Mouse (Mus musculus): ENCODE data around the gene Uevld.
"Not testable (repeated sequence)": the region's sequence is repeated elsewhere in the genome, so short reads cannot be mapped to it uniquely, and the experiment has no call there.

Gene Uevld

GRCm38 (mm10) chr7:46957831-46958691 is at the start of gene Uevld:
Gene Uevld, minus strand, starts transcription at chr7:46958527.
- peak; percentile 76 to 86 for DNase-seq (ENCODE audit: low spot score in 2 of 2)

DNA sequence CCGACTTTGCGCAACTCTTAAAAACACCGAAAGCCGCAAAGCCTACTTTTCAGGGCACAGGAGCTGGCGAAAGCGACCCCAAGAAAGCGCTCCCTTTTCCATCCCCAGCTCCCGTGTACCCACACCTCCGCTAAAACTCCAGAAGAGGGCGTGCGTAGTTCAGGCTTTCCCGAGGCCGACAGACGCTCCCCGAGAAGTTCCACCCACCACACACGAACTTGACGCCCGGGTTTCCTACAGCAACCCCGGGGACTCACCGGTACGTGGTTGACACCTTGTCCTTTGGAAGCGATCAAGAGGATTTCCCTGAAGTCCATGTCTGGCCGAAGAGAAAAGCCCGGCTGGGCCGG is 49.5 kb upstream of the Uevld start:
- no peak for DNase-seq (ENCODE audit: low spot score in 2 of 2)

- DNase-seq (ENCODE audit: low spot score in 2 of 2) = peak in 1 of 2 experiments; percentile 10
These were observed 48.9 kb upstream of the Uevld start for GRCm38 (mm10) chr7:47007109-47007780.

- DNase-seq (ENCODE audit: low spot score in 2 of 2) = no peak
These were observed 45.2 kb upstream of the Uevld start for GRCm38 (mm10) chr7:47003411-47004115.

DNA sequence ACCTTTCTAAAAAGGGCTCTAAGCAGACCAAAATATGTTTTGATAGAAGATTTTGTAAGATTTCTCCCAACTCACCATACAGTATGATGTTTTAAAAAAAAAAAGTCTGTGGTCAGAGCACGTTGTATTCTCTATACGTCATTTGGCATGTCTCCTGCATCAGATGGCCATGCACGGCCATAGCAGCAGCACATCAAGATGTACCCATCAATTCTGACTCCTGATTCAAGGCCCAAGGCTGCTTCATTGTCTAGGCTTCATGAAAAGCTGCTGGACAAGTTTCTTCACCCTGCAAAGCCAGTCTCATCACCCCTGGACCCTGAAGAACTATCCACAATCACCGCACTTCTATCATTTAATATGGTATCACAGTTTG is 43.6 kb upstream of the Uevld start:
- DNase-seq (ENCODE audit: low spot score in 2 of 2) = no peak

- no peak for DNase-seq (ENCODE audit: low spot score in 2 of 2)
These were observed 43.0 kb upstream of the Uevld start for GRCm38 (mm10) chr7:47001125-47001899.

- DNase-seq (ENCODE audit: low spot score in 2 of 2) = no peak
These were observed 42.3 kb upstream of the Uevld start for GRCm38 (mm10) chr7:47000644-47000983.

- DNase-seq (ENCODE audit: low spot score in 2 of 2) = no peak
These were observed 41.8 kb upstream of the Uevld start for GRCm38 (mm10) chr7:46999983-47000643.

GRCm38 (mm10) chr7:46998942-46999341 is 40.6 kb upstream of the Uevld start:
- DNase-seq (ENCODE audit: low spot score in 2 of 2) = no peak

GRCm38 (mm10) chr7:46997644-46998395 is 39.5 kb upstream of the Uevld start:
- DNase-seq (ENCODE audit: low spot score in 2 of 2) = no peak

DNA sequence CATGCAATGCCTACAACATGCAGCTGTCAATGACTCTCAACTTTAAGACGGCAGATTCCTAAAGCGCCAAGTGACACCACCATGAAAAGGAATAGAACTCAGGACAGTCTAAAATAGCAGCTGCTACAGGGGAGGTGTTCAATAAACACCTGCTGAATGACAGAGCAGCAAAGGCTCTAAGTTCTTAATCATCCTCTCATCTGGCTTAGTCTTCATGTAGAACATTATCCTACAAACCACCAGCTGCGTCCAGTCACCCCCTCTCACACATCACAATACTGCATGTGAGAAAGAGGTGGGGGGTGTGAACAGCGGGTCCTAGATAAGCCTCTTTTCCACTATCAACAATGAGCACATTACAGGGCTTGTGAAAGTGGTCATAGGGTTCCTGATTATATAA is 38.7 kb upstream of the Uevld start:
- no peak for DNase-seq (ENCODE audit: low spot score in 2 of 2)

DNA sequence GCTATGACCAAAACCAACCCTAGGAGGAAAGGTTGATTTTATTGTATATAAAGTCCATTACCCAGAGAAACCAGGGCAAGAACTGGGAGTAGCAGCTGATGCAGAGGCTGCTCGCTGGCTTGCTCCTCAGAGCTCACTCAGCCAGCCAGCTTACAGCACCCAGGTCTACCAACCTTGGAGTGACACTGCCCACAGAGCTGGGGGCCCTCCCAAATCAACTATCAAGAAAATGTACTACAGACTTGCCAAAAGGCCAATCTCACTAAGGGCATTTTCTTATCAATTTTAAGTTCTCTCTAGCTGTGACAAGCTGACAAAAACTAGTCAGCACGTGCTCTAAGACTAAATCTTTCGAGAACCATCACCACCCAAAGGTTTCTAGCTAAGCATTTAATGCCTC is 37.2 kb upstream of the Uevld start:
- no peak for DNase-seq (ENCODE audit: low spot score in 2 of 2)

DNA sequence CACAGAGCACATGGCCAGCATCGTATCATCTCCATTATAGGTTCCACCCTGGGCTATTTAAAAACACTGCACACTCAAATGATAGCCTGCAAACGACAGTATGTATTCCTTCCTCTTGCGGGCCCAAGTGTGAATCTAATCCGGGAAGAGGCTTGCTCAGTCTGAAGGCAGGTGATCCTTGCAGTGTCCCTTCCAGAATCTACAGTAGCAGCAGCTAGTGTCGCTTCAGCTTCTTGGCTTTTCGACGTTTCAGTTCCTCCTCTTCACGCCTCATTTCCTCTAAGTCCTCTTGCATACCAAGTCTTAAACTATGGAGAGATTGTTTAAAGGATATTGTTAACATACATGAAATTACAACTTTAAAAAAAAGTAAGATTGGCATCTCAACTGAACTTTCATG is 34.8 kb upstream of the Uevld start:
- DNase-seq (ENCODE audit: low spot score in 2 of 2) = no peak

- DNase-seq (ENCODE audit: low spot score in 2 of 2) = not testable (repeated sequence)
These were observed 31.1 kb upstream of the Uevld start for GRCm38 (mm10) chr7:46989387-46989786.

DNA sequence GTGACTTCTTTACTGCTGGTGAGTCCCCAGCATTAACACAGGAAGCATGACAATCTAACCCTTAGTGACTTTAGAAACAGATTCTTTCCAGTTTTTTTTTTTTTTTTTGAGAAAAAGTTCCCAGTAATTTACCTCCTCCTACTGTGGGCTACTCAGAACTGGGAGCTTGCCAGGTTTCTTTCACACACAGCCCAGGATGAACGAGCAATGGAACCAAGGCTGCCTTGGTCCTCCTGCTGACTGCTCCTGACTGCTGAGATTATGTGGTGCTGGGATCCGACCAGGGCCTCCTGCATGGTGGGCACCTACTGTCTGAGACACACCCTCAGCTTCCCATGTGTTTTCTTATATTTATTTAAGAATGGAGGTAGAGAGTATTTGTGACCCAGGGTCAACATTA is 28.7 kb upstream of the Uevld start:
- no peak for DNase-seq (ENCODE audit: low spot score in 2 of 2)

DNA sequence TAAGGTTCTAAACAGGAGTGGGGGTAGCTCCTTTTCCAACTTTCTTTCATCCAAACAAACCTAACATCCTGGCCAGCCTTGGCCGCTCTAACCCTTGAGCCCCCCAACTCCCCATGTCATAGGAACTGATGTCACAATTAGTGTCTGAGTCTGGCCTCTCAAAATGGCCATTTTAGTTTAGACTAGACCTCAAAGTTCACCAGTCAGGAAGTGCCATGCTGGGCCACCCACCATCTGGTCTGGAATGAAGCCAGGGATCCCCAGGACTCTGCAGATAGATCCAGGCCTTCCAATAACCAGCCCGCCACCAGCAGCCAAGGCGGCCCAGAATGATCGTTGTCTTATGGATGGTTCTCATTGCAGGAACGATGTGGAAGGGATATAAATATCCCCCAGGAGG is 28.3 kb upstream of the Uevld start:
- DNase-seq (ENCODE audit: low spot score in 2 of 2) = no peak

GRCm38 (mm10) chr7:46985718-46986505 is 27.6 kb upstream of the Uevld start:
- DNase-seq (ENCODE audit: low spot score in 2 of 2) = no peak

- DNase-seq (ENCODE audit: low spot score in 2 of 2) = no peak
These were observed 25.0 kb upstream of the Uevld start, which contains the start of gene Gm9999 for GRCm38 (mm10) chr7:46983280-46983679. Gene Gm9999, plus strand, starts transcription at chr7:46983580.

DNA sequence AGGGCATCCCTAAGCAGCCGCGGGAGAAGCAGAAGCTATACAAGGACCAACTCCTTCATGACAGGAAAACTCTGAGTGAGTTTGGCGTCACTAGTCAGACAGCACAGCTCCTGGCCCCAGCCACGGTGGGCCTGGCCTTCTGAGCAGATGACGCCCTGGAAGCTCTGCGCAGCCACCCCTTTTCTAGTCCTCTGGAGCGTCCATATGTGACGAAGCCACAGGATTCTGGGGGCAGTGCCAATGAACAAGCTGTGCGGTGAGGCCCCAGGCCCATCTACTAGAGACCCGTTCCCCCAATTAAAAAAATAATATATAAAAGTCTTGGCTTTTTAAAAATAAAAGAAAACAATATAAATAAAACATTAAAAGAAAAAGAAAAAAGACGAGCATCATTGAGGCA is 17.1 kb upstream of the Uevld start:
- no peak for DNase-seq (ENCODE audit: low spot score in 2 of 2)

GRCm38 (mm10) chr7:46974648-46975047 is 16.3 kb upstream of the Uevld start:
- DNase-seq (ENCODE audit: low spot score in 2 of 2) = no peak
